Mouse (Mus musculus) midbrain, embryonic 10.5 days (tissue): ENCODE data around the gene Nphp3. TPM values are rescaled to one million over a fixed set of nuclear protein-coding genes. Genes with fewer than 3 reads are reported as not detected.
A peak's percentile ranks its signal among the peaks of the same experiment; 100 is the strongest.

Experiments
- DNase-seq: peaks from one replicate; pipeline ENCODE4 v3.0.0-alpha.2; 2017; ENCODE audit warnings: low spot score
- H3K27ac ChIP-seq: fragments of 300-500 bp; sonication (generic); replicated peaks from 2 replicates; pipeline ENCODE4 v1.5.1; 2016; ENCODE audit warnings: mild to moderate bottlenecking
- H3K27me3 ChIP-seq: fragments of 300-500 bp; sonication (generic); 2 replicates; pipeline ENCODE4 v1.6.1; 2016; ENCODE audit warnings: low read depth, mild to moderate bottlenecking; ENCODE audit not compliant: poor library complexity, severe bottlenecking
- H3K36me3 ChIP-seq: fragments of 300-500 bp; sonication (generic); 2 replicates; pipeline ENCODE4 v1.6.1; 2016; ENCODE audit warnings: mild to moderate bottlenecking, moderate library complexity
- H3K4me1 ChIP-seq: fragments of 300-500 bp; sonication (generic); 2 replicates; pipeline ENCODE4 v1.6.1; 2016
- H3K4me3 ChIP-seq: fragments of 300-500 bp; sonication (generic); 2 replicates; pipeline ENCODE4 v1.5.1; 2016; ENCODE audit warnings: mild to moderate bottlenecking, moderate library complexity
- H3K9me3 ChIP-seq: fragments of 300-500 bp; sonication (generic); replicated peaks from 2 replicates; pipeline ENCODE4 v1.6.1; 2016; ENCODE audit warnings: mild to moderate bottlenecking
- WGBS: fragments of 180-500 bp; shearing (Covaris S2); methylation state at CpG from one replicate; pipeline ENCODE4 v1.1.7; 2016; 5-methylcytosine and 5-hydroxymethylcytosine counted together
- polyA plus RNA-seq: library from polyadenylated mRNA; unstranded; fragments of >200 nt; fragmentation: Nextera tagmentation; extraction: Ambion mirVana; gene quantifications from 2 replicates; pipeline ENCODE4 v1.2.1, GENCODE M21; 2016

Gene Nphp3
- polyA plus RNA-seq, 1 experiment from 2014 or later, result 3.2 TPM

DNA sequence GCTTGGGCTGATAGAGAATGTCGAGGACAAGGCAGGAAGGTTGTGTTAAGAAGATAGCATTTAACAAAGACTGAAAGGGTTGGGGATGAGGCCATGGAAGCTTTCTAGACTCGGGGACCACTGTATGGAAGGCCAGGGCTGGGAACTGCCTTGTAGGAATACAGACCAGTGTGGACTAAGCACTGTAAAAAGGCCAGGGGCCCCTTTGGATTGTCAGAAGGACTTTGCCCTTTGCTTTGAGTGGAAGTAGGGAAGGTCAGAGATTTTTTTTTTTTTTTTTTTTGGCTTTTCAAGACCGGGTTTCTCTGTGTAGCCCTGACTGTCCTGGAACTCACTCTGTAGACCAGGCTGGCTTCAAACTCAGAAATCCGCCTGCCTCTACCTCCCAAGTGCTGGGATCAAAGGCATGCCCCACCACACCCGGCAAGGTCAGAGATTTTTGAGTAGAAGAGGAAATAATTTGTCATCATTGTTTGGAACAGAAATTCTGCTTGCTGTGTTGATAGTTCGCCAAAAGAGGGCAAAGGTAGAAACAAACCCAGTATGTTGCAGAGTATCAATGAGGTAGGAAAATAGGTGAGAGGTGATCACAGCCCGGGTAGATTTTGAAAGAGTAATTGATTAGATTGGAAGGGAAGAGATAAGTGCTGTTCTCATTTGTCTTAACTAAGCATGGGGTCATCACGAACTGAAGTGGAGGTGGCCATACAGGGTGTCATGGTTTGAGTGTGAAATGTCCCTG lies 68.7 kb downstream of the Nphp3 start:
- H3K27ac ChIP-seq, result no peak overlapping the region
- no peaks in the 10 kb centered on the region for H3K27me3 ChIP-seq
- no peak overlapping the region for H3K4me3 ChIP-seq
- no peak for DNase-seq
- H3K4me1 ChIP-seq, result no peaks in the 10 kb centered on the region
- 83% methylated on average over 8 of the region's 8 CpGs for WGBS
- no peaks in the 10 kb centered on the region for H3K9me3 ChIP-seq
- H3K36me3 ChIP-seq, result no peaks in the 10 kb centered on the region

DNA sequence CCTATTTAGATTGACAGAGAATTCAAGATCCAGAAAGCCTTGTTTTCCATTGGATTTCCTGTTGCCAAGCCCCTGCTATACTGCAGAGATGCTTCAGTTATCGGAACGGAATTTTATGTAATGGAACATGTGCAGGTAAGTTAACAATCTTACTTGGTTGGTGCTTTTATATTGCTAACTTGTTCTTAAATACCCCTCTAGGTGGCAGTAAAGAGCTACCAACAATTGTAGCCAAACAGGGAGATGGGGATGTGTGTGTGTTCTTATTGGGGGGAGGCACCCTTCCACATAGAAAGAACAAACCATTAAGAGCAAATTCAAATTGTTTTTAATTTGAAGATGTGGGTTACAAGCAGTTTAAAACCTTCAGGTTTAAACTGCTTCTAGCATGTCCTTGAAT lies 73.5 kb downstream of the Nphp3 start:
- H3K27ac ChIP-seq, result no peak overlapping the region
- H3K4me3 ChIP-seq, result no peak overlapping the region
- H3K4me1 ChIP-seq, result no peaks in the 10 kb centered on the region
- no peaks in the 10 kb centered on the region for H3K27me3 ChIP-seq
- no peaks in the 10 kb centered on the region for H3K36me3 ChIP-seq
- DNase-seq, result no peak
- H3K9me3 ChIP-seq, result no peaks in the 10 kb centered on the region
- WGBS, result 69% methylated on average over 2 of the region's 2 CpGs

DNA sequence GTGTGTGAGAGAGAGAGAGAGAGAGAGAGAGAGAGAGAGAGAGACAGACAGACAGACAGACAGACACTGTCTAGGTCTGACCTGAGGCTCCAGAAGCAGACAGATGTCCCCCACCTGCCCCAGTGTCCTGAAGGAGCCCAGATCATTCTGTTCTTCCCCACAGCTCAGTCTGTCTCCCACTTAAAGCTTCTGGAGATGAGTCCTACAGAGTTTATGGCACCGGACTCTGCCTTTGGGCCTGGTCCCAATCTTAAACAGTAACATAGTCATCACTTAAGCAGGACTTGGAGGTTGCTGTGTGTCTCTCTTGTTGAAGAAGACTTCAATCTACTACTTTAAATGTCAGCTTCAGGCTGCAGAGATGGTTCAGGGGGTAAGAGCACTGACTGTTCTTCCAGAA lies 76.4 kb downstream of the Nphp3 start:
- Histone ChIP-seq H3K4me3 (no peak overlapping the region), H3K27me3 (no peaks in the 10 kb centered on the region), H3K27ac (no peak overlapping the region), H3K9me3 (no peaks in the 10 kb centered on the region), H3K4me1 (no peaks in the 10 kb centered on the region), H3K36me3 (no peaks in the 10 kb centered on the region)
- WGBS, result 94% methylated on average over 1 of the region's 1 CpGs
- no peak for DNase-seq

DNA sequence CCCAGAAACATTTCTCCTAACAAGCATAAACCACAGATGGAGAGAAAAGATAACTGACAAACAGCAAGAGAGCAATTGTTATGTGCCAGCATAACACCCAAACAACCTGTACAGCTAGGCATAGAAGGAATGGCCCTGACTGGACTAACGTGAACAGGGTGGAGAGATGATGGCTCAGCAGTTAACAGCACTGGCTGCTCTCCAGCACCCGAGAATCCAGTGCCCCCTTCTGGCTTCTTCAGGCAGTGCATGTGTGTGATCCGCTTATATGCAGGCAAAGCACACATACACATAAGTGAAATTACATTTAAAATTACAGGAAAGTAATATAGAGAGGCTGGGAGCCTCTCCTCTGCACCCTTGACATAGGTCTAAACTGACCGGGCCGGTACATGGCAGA lies 77.0 kb downstream of the Nphp3 start:
- DNase-seq, result peak; percentile 56
- H3K9me3 ChIP-seq, result no peaks in the 10 kb centered on the region
- no peak overlapping the region for H3K27ac ChIP-seq
- no peaks in the 10 kb centered on the region for H3K27me3 ChIP-seq
- no peaks in the 10 kb centered on the region for H3K36me3 ChIP-seq
- H3K4me1 ChIP-seq, result no peaks in the 10 kb centered on the region
- WGBS, result 54% methylated on average over 5 of the region's 5 CpGs
- H3K4me3 ChIP-seq, result no peak overlapping the region

DNA sequence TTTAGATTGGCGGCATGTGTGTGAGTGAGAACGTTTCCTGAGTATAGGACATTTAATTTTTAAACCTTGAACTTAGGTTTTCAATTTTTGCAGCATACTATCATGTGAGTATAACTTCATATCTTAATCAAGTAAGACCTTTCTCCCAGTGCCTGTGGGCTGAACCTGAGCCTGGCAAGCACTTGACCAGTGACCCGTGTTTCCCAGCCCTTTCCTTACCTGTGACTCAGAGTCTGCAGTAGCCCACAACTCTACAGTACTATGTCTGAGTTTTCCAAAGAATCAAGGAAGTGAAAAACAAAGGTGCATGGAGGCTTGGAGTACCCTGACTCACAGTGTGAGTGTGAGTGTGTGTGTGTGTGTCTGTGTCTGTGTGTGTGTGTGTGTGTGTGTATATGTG lies 77.7 kb downstream of the Nphp3 start:
- no peak for DNase-seq
- no peaks in the 10 kb centered on the region for H3K9me3 ChIP-seq
- 80% methylated on average over 3 of the region's 3 CpGs for WGBS
- H3K27ac ChIP-seq, result no peak overlapping the region
- H3K36me3 ChIP-seq, result no peaks in the 10 kb centered on the region
- H3K4me3 ChIP-seq, result no peak overlapping the region
- H3K4me1 ChIP-seq, result no peaks in the 10 kb centered on the region
- H3K27me3 ChIP-seq, result no peaks in the 10 kb centered on the region

DNA sequence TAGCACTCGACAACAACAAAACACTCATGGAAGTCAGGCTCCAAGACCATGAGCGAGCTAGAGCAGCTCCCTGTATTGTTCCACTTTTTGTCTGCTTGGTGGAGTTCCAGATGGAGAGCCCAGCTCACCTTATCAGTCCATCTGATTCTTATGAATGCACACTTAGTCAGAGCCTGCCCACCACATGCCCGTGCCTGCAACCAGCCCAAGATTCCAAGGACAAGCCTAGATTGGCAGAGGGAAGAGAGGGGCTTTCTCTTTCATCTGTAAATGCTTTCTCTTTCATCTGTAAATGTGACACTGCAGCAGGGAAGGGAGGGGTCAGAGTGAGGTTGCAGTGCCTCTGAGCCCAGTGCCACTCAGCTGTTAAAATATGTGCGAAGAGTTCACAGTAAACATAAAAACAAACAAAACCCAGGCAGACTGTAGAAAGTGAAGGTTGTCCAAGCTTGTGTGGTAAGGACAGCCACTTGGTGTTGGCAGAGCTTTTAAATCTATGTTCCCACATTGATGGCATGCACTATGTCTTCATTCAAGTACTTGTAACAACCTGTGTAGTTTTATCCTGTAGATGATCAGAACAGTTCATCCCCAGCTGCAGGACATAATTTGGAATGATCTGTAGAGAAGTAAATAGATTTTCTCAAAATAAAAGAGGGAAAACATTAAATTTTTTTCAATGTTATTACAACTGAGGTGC lies 83.5 kb downstream of the Nphp3 start:
- DNase-seq, result no peak
- Histone ChIP-seq H3K36me3 (no peaks in the 10 kb centered on the region), H3K27ac (no peak overlapping the region), H3K4me3 (no peak overlapping the region), H3K4me1 (no peaks in the 10 kb centered on the region), H3K9me3 (no peaks in the 10 kb centered on the region), H3K27me3 (no peaks in the 10 kb centered on the region)
- 80% methylated on average over 4 of the region's 4 CpGs for WGBS

DNA sequence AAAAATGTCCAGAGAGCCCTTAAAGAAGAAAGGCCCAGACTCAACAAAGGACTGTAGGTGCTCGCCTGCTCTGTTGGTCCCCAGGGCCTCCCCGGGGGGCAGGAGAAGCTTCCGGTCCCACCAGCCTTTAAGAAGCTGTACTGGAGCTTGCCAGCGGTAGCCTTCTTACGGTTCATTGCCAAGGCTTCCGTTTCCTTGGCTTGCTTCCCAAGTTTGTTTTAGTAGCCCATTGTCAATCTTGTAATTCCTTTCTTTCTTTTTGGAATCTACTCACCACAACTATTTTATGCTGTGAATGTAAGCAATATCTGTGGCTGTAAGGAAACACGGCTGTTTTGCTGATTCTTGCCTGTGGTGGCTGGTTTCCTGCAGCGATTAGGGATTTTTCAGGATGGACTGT lies 86.2 kb downstream of the Nphp3 start:
- no peaks in the 10 kb centered on the region for H3K9me3 ChIP-seq
- no peak for DNase-seq
- no peaks in the 10 kb centered on the region for H3K27me3 ChIP-seq
- WGBS, result 85% methylated on average over 8 of the region's 8 CpGs
- no peaks in the 10 kb centered on the region for H3K36me3 ChIP-seq
- H3K4me3 ChIP-seq, result no peak overlapping the region
- H3K27ac ChIP-seq, result no peak overlapping the region
- H3K4me1 ChIP-seq, result no peaks in the 10 kb centered on the region

DNA sequence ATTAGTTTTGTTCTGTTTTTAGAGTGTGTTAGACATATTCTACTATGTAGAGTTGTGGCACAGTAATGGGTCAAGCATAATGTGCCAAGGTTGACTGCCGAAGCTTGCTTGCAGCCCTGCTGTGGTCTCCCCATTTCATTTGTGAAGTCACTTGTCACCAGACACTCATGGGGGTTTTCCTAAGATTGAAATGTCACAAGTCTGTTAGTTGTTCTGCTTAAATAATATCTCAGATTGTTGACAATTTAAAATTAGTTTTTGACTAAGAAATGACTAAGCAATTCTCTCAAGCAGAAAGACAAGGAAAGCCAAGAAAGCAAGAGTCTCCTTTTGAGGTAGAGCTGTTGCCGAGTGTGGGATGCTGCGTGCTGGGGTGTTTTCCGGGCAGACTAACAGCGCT lies 90.6 kb downstream of the Nphp3 start:
- no peaks in the 10 kb centered on the region for H3K36me3 ChIP-seq
- no peak overlapping the region for H3K27ac ChIP-seq
- no peak for DNase-seq
- no peak overlapping the region for H3K4me3 ChIP-seq
- no peaks in the 10 kb centered on the region for H3K9me3 ChIP-seq
- 92% methylated on average over 5 of the region's 5 CpGs for WGBS
- H3K4me1 ChIP-seq, result no peaks in the 10 kb centered on the region
- no peaks in the 10 kb centered on the region for H3K27me3 ChIP-seq

Other genes starting within 250 kb of the Nphp3 start
- 14.4 and 15.6 TPM in 2 replicates for gene Tmem108, start 240.7 kb upstream of the Nphp3 start, polyA plus RNA-seq
- not detected in 2 replicates for gene Gm28305, start 38.1 kb downstream of the Nphp3 start, polyA plus RNA-seq
- gene Uba5, start 60.6 kb downstream of the Nphp3 start, polyA plus RNA-seq, result 46.2 and 48.3 TPM in 2 replicates
- gene Acad11, start 60.8 kb downstream of the Nphp3 start, polyA plus RNA-seq, result 7.8 and 8.1 TPM in 2 replicates
- gene Ackr4, start 124.4 kb downstream of the Nphp3 start, polyA plus RNA-seq, result 0.30 and 0.59 TPM in 2 replicates